8 mouse cellular contexts compared by ENCODE assay signal in the genomic region with DNA sequence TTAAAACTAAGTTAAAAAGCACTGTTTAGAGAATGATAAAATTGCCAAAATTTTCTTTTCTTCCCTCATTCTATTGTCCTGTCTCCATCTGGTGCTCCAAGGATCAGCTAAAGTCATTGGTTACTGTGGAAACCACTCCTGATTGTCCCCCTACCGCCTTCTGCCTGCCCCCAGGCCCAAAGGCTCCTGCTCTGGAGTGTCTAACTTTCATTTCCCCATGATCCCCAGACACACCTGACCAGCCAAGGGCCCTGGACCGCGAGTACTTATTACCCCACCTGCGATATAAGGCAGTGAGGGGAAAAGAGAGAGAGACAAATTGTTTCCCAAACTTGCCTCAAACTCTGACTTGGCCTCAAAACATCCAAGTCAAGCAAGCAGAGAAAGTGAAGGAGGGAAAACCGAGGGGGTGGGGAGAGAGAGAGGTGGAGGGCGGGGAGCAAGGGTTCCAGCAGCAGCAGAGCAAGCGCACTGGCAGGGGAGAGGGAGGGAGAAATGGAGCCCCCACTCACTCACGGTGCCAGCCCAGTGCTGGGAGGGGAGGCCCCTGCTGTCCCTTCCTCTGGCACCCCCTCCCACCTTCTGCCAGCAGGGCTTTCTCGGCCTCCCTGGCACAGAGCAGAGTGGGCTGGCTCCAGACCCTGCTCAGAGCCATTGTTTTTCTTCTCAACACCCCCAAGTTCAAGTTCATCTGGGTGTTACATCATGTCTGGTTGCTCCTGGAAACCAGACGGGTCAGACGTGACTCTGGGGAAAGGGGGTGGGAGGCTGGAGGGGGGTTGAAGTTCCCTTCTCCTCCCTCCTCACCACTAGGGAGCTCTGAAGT. TPM values are rescaled to one million over a fixed set of nuclear protein-coding genes. Genes with fewer than 3 reads are reported as not detected.
DNase-seq lines count a peak whose midpoint lies in the region; ATAC-seq and TF ChIP-seq lines count a peak whose summit lies in the region.

No protein-coding gene starts in this region.

- no peak for DNase-seq in kidney, adult 2 months
- no peak for DNase-seq in kidney, adult 9 months
- DNase-seq in adipocyte (ENCODE audit: low spot score): peak; percentile 72
- peak; percentile 65 for DNase-seq in gastrocnemius, postnatal 14 days
- no peak for DNase-seq in adrenal gland, postnatal 36 days

- no peaks in the 10 kb centered on the region for H3K36me3 ChIP-seq in kidney, adult 2 months (ENCODE audit: control insufficient read depth, insufficient read depth, low read length)
- H3K36me3 ChIP-seq in intestine, embryonic 16.5 days (ENCODE audit: control insufficient read depth, insufficient read depth, low read length): 0 out of 2 replicates have a peak, but pooled peaks cover 3% of the 10 kb centered on the region
- H3K36me3 ChIP-seq in midbrain, embryonic 13.5 days: no peaks in the 10 kb centered on the region

- peak; percentile 60 for ATAC-seq in intestine, embryonic 16.5 days
- peak; percentile 87 for ATAC-seq in midbrain, embryonic 13.5 days
- no peak for ATAC-seq in inflammation-experienced regulatory T-cells, adult 6 months

- WGBS in kidney, adult 2 months: 33% methylated on average over 11 of the region's 11 CpGs
- WGBS in intestine, embryonic 16.5 days: 20% methylated on average over 11 of the region's 11 CpGs
- WGBS in midbrain, embryonic 13.5 days: 12% methylated on average over 11 of the region's 11 CpGs

- intact Hi-C loops in gastrocnemius, postnatal 14 days (cut with DNase I; ENCODE audit: low total_unique reads): no loop called here

- no peak overlapping the region for H3K4me2 ChIP-seq in intestine, embryonic 16.5 days (ENCODE audit: low read depth, low read length)
- H3K4me2 ChIP-seq in midbrain, embryonic 13.5 days (replicated peaks): no peak overlapping the region; the same call in 1 of the 2 replicates

- 0 out of 2 replicates have a peak overlapping the region, but pooled peaks have one; percentile 6 for H3K9ac ChIP-seq in intestine, embryonic 16.5 days (ENCODE audit: low read depth, low read length)
- H3K9ac ChIP-seq in midbrain, embryonic 13.5 days (replicated peaks): peak overlapping the region; percentile 53; the same call in 1 of the 2 replicates

- H3K4me1 ChIP-seq in kidney, adult 2 months (ENCODE audit: control insufficient read depth, insufficient read depth, low read length): no peaks in the 10 kb centered on the region
- H3K4me1 ChIP-seq in intestine, embryonic 16.5 days (ENCODE audit: control insufficient read depth, insufficient read depth, low read length): peaks cover 33% of the 10 kb centered on the region
- peaks cover 80% of the 10 kb centered on the region for H3K4me1 ChIP-seq in midbrain, embryonic 13.5 days (replicated peaks)

- H3K27me3 ChIP-seq in kidney, adult 2 months (replicated peaks; ENCODE audit: control insufficient read depth, insufficient read depth, low read length): no peaks in the 10 kb centered on the region
- H3K27me3 ChIP-seq in intestine, embryonic 16.5 days (replicated peaks; ENCODE audit: control insufficient read depth, insufficient read depth, low read length): peaks cover 36% of the 10 kb centered on the region
- H3K27me3 ChIP-seq in midbrain, embryonic 13.5 days: peaks cover 62% of the 10 kb centered on the region

- H3K4me3 ChIP-seq in kidney, adult 2 months (ENCODE audit: insufficient read depth, low read depth, low read length): no peak overlapping the region
- H3K4me3 ChIP-seq in intestine, embryonic 16.5 days (ENCODE audit: low read length): no peak overlapping the region
- H3K4me3 ChIP-seq in midbrain, embryonic 13.5 days (replicated peaks): no peak overlapping the region

- peak overlapping the region; percentile 78 for H3K27ac ChIP-seq in kidney, adult 2 months (ENCODE audit: insufficient read depth, low read depth, low read length)
- peak overlapping the region; percentile 75 for H3K27ac ChIP-seq in intestine, embryonic 16.5 days (ENCODE audit: low read length)
- peak overlapping the region; percentile 94 for H3K27ac ChIP-seq in midbrain, embryonic 13.5 days

- TF ChIP-seq CTCF in kidney, adult 2 months (conservative IDR thresholded peaks at IDR 0.05; ENCODE audit: insufficient read depth, insufficient read length, low read depth, low read length): no peak

- no peaks in the 10 kb centered on the region for H3K9me3 ChIP-seq in intestine, embryonic 16.5 days (ENCODE audit: control insufficient read depth, low read length)
- H3K9me3 ChIP-seq in midbrain, embryonic 13.5 days: no peaks in the 10 kb centered on the region

- no peak for TF ChIP-seq POLR2A in kidney, adult 2 months (IDR thresholded peaks at IDR 0.05; ENCODE audit: low read depth, low read length)

RNA-seq across cellular contexts. Expression of a gene that starts 10.7 kb away (rescaled TPM):
- 0.65 and 0.81 TPM in 2 replicates for polyA plus RNA-seq in kidney, adult 2 months (2012; rRNA removed)
- total RNA-seq in gastrocnemius, postnatal 14 days (2021): 1 to 10 TPM in 1 of 2 experiments, under 1 TPM in 1; 0.66 to 1.1 TPM
- 2.0 and 2.6 TPM in 2 replicates for polyA plus RNA-seq in intestine, embryonic 16.5 days (2015; fragmentation: Nextera tagmentation; extraction: Ambion mirVana)
- 1.3 and 1.9 TPM in 2 replicates for polyA plus RNA-seq in midbrain, embryonic 13.5 days (2015; fragmentation: Nextera tagmentation; extraction: Ambion mirVana)
- 10 to 100 TPM; 11.7 to 25.0 (median 21.7) TPM for polyA plus RNA-seq in inflammation-experienced regulatory T-cells, adult 6 months (2017; shearing (Covaris generic))
- total RNA-seq in adrenal gland, postnatal 36 days (2021): under 1 TPM in 1 of 2 experiments, not detected in 1; 0.46 TPM

RNA-seq across cellular contexts. Expression of a gene that starts 10.9 kb away (rescaled TPM):
- polyA plus RNA-seq in kidney, adult 2 months (2012; rRNA removed): 3.2 and 4.1 TPM in 2 replicates
- total RNA-seq in gastrocnemius, postnatal 14 days (2021): 1 to 10 TPM; 2.7 to 2.9 TPM
- polyA plus RNA-seq in intestine, embryonic 16.5 days (2015; fragmentation: Nextera tagmentation; extraction: Ambion mirVana): 4.9 and 5.0 TPM in 2 replicates
- 2.1 and 2.4 TPM in 2 replicates for polyA plus RNA-seq in midbrain, embryonic 13.5 days (2015; fragmentation: Nextera tagmentation; extraction: Ambion mirVana)
- polyA plus RNA-seq in inflammation-experienced regulatory T-cells, adult 6 months (2017; shearing (Covaris generic)): 1 to 10 TPM in 2 of 3 experiments, under 1 TPM in 1; 0.20 to 2.7 (median 1.3) TPM
- total RNA-seq in adrenal gland, postnatal 36 days (2021): 1 to 10 TPM; 2.5 to 2.9 TPM

RNA-seq across cellular contexts. Expression of a gene that starts 24.5 kb away (rescaled TPM):
- 85.8 and 93.9 TPM in 2 replicates for polyA plus RNA-seq in kidney, adult 2 months (2012; rRNA removed)
- total RNA-seq in gastrocnemius, postnatal 14 days (2021): 10 to 100 TPM; 25.7 to 33.6 TPM
- 11.0 and 14.8 TPM in 2 replicates for polyA plus RNA-seq in intestine, embryonic 16.5 days (2015; fragmentation: Nextera tagmentation; extraction: Ambion mirVana)
- polyA plus RNA-seq in midbrain, embryonic 13.5 days (2015; fragmentation: Nextera tagmentation; extraction: Ambion mirVana): 16.8 and 17.3 TPM in 2 replicates
- 1 to 10 TPM; 9.2 to 9.5 (median 9.4) TPM for polyA plus RNA-seq in inflammation-experienced regulatory T-cells, adult 6 months (2017; shearing (Covaris generic))
- 10 to 100 TPM; 73.9 to 80.0 TPM for total RNA-seq in adrenal gland, postnatal 36 days (2021)

RNA-seq across cellular contexts. Expression of a gene that starts 26.0 kb away (rescaled TPM):
- polyA plus RNA-seq in kidney, adult 2 months (2012; rRNA removed): 73.7 and 98.9 TPM in 2 replicates
- 10 to 100 TPM; 26.0 to 36.2 TPM for total RNA-seq in gastrocnemius, postnatal 14 days (2021)
- 60.0 and 67.1 TPM in 2 replicates for polyA plus RNA-seq in intestine, embryonic 16.5 days (2015; fragmentation: Nextera tagmentation; extraction: Ambion mirVana)
- polyA plus RNA-seq in midbrain, embryonic 13.5 days (2015; fragmentation: Nextera tagmentation; extraction: Ambion mirVana): 50.1 and 55.7 TPM in 2 replicates
- polyA plus RNA-seq in inflammation-experienced regulatory T-cells, adult 6 months (2017; shearing (Covaris generic)): 10 to 100 TPM; 28.0 to 61.1 (median 55.5) TPM
- 10 to 100 TPM; 63.8 to 83.7 TPM for total RNA-seq in adrenal gland, postnatal 36 days (2021)

RNA-seq across cellular contexts. Expression of a gene that starts 49.5 kb away (rescaled TPM):
- polyA plus RNA-seq in kidney, adult 2 months (2012; rRNA removed): 5.7 and 7.3 TPM in 2 replicates
- 10 to 100 TPM; 10.5 to 10.8 TPM for total RNA-seq in gastrocnemius, postnatal 14 days (2021)
- polyA plus RNA-seq in intestine, embryonic 16.5 days (2015; fragmentation: Nextera tagmentation; extraction: Ambion mirVana): 77.7 and 78.7 TPM in 2 replicates
- polyA plus RNA-seq in midbrain, embryonic 13.5 days (2015; fragmentation: Nextera tagmentation; extraction: Ambion mirVana): 20.0 and 26.3 TPM in 2 replicates
- 10 to 100 TPM; 42.4 to 46.3 (median 45.8) TPM for polyA plus RNA-seq in inflammation-experienced regulatory T-cells, adult 6 months (2017; shearing (Covaris generic))
- total RNA-seq in adrenal gland, postnatal 36 days (2021): 10 to 100 TPM; 33.9 to 37.4 TPM

Comparison
In these comparisons a context has a peak if more than half of its experiments do, and no peak if none do; other contexts are left out.
1. DNase-seq: peak in adipocyte (single experiment) and gastrocnemius, postnatal 14 days (single experiment); none in kidney, adult 2 months (single experiment), kidney, adult 9 months (single experiment) and adrenal gland, postnatal 36 days (0 of 2).
2. Peak in every context shown above with its lines, with median percentiles within 50 percentile points of each other: H3K27ac ChIP-seq.